Mouse (Mus musculus): ENCODE results near the gene Tapbp.

Gene Tapbp

DNA sequence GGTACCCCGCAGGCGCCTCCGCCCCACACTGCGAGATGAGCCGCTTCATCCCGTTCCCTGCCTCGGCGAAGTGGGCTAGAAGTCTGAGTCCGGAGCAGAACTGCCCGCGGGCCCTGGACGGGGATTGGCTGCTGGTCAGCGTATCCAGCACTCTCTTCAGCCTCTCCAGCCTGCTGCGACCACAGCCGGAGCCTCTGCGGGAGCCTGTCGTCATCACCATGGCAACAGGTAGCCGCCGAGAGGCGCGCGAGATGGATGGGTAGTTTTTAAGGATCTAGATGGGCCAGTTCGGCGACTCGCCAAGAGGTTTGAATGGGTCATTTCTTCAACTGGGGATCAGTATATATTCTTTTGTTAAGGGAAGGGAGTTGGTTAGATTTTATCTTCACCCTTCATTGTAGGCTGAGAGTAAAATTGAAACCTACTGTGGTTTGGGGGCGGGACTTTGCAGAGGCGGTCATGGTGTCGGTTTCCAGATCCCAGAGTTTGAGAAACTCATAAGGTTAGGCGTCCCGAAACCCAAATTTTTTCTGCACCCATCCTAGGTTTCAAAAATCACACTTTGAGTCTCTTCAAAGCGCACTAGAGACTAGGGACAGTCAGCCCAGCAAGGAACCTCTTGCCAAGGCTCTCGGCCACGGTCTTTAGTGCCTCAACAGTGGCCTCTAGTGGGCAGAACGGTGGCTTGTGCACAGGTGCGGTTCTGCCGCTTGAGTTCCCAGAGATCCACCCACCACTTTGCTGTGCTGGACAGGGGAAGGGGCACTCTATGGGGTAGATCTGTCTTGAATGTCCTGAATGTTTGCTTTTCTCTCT is 4.8 kb downstream of the Tapbp start:
- peak; percentile 80 for DNase-seq (ENCODE audit: low spot score)

DNA sequence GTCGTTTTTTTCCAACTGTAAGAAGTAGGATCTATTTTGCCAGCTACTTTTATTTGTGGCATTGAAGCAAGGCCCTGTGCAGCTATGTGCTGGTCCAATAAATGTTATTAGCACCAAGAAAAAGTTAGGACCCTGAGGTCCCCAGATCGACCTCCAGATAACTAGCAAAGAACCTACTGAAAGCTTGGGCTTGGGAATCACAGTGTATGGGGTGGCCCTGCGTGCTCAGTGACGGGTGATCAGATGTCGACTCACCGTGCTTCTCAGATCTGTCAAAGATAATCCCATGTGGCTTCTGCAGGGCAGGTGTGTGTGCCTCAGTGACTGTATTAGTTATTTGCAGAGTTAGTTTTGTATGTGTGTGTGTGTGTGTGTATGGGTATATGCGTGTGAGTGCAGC is 5.7 kb downstream of the Tapbp start:
- DNase-seq (ENCODE audit: low spot score): no peak

DNA sequence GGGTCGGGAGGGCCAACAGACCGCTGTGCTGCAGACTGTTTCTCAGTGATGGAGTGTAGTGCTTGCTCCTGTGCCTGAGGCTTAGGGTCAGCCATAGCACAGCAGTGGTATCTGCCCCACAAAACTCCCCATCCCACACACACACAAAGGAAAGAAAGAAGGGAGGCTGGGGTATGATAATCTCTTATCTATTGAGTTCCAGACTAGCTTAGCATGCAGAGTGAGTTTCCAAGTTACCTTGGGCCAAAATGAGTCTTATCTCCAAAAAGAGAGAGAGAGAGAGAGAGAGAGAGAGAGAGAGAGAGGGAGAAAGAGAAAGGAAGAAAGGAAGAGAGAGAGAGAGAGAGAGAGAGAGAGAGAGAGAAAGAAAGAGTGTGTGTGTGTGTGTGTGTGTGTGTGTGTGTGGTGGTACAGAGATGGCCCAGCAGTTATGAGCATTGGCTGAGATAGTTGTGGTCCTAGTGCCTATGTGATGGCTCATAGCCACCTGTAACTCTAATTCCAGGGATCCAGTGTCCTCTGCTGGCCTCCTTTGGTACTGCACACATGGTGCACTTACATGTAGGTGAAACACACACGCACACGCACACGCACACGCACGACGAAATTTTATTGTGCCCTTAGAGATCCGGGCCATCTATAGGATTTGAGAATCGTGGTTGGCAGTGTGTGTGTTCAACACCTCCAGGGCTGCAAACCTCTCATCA is 9.0 kb downstream of the Tapbp start:
- no peak for DNase-seq (ENCODE audit: low spot score)

DNA sequence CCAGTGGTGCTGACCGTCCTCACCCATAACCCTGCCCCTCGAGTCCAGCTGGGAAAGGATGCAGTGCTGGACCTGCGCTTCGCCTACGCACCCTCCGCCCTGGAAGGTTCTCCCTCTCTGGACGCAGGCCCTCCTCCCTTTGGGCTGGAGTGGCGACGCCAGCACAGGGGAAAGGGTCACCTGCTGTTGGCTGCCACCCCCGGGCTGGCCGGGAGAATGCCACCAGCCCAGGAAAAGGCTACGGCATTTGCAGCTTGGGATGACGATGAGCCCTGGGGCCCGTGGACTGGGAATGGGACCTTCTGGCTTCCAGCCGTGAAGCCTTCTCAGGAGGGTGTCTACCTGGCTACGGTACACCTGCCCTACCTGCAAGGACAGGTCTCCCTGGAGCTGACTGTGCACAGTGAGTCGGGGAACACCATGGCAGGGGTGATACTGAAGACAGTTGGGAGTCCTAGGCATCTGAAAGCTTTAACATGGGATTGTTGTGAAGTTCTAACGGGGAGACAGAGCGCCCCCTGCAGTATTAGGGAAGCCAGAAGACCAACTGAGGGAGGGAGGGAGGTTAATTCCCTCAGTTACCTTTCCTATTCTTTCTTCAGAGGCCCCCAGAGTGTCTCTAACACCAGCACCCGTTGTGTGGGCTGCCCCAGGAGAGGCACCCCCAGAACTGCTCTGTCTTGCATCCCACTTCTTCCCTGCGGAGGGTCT is 9.9 kb downstream of the Tapbp start:
- DNase-seq (ENCODE audit: low spot score): no peak

DNA sequence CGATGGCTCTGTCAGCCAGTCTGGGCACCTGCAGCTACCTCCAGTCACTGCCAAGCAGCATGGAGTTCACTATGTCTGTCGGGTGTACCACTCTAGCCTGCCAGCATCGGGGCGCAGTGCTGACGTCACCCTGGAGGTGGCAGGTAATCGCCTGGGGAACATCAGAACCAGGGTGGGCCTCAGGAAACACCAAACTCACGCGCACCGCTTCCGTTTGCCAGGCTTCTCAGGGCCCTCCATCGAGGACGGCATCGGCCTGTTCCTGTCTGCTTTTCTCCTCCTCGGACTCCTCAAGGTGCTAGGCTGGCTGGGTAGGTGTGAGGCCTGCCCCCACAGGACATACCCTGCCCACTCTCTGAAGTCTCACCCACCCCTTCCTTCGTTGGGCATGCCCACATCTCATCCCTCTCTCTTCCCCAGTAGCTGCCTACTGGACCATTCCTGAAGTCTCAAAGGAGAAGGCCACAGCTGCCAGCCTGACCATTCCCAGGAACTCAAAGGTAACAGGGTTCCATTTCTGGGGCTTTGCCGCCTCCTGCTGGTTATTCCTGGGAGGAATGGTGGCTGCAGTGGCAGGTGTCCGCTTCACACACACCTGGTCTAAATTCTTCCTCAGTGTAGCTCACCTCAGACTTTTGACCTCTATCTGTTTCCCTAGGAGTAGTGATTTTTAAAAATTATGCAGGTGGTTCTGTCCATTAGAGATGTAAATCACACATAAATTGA is 10.7 kb downstream of the Tapbp start:
- no peak for DNase-seq (ENCODE audit: low spot score)

DNA sequence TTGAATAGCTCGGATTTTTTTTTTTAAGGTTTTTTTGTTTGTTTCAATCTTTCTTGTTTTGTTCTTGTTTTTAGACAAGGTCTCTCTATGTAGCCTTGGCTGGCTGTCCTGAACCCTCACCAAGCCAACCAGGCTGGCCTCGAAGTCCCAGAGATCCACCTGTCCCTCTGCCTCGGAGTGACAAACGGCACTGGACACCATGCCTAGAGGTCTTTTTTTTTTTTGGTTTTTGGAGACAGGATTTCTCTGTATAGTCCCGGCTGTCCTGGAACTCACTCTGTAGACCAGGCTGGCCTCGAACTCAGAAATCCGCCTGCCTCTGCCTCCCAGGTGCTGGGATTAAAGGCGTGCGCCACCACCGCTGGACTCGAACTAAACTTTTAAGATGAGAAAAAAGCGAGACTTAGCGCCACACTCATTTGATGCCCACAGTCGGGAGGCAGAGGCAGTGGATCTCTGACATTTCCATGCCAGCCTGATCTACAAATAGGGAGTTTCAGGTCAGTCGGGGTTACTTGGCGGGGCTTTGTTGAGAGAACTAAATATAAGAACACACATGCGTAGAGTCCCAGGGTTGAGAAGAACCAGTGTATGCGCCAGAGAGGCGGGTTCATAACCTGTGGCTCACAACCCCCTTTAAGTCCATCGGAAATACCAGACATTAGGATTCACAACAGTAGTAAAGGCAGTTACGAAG is 12.7 kb downstream of the Tapbp start:
- DNase-seq (ENCODE audit: low spot score): no peak

DNA sequence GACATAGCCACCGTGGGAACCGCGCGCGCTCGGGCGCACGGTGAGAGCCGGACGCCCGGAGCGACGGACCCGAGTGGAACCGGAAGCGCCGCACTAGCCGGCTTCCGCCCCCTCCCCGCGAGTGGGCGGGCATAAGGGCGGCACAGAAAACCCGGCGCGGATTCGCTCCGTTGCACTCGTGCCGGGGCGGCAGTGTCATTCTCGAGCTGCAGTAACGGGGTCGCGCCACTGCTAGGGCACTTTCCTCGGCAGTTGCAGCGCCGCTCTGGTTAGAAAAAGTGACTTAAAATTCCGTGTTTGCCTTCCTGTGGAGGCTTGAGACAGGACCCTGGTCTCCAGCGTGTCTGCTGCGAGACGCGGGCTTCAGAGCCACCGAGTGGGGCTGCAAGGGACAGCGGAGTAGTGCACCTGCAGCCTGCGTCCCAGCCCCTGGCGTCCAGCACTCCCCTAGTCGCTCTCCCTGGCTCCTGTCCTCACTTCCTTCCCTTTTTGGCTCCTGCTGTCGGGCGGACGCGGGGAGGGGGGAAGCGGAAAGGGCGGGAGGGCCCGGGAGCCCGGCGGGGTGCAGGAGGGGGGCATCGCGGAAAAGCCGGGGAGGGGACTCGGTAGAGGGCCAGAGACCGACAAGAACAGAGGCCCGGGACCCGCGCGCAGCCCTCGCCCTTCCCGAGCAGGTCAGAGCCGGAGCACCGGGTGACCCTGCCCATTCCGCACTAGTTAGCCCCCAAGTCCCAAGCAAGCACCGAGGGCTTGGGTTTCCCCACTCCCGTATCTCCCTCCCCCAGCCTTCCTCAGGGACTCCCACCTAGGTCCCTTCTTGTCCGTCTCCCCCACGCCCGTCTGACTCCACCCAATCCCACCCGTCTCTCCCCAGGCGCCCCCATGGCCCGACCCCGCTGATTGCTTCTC is 13.9 kb downstream of the Tapbp start, which contains the start of gene Rgl2:
TSS of gene Rgl2 (plus strand) at position 173 of the 909 bp plus-strand sequence.
- DNase-seq (ENCODE audit: low spot score): peak; percentile 94

DNA sequence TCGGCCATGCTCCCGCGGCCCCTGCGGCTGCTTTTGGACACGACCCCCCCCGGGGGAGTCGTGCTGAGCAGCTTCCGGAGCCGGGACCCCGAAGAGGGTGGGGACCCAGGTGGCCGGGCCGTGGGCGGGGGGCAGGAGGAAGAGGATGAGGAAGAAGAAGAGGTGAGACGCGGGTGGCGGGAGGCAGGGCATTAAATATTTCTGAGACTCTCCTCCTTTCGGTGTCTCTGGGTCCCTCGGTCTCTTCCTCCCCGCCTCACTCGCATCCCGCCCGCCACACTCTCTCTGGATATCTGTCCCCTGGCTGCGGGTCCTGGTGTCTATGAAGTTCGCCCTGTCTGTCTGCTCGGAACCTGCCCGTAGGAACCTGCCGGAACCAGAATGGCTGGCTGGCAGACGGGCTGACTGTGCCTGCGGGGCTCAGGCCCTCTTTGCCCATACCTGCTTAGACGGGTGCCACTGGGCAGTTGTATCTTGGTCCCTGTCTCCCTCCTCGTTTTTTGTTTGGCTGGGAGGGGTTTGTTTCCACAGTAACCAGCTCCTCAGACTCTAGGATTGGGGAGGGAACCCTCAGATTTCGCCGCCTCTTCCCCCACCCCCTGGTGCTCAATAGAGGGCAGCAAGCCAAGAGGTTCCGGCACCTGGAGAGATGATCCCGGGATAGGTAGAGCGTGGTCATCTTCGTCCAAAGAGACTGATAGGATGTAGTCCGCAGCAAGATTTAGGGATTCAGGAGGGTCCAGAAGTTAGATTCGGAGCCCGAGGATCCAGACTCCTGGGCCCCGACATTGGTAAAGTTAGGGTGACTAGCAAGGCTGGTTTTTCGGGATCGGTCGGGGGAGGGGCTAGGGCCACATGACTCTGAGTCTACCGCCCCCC is 14.8 kb downstream of the Tapbp start:
- peak; percentile 62 for DNase-seq (ENCODE audit: low spot score)

DNA sequence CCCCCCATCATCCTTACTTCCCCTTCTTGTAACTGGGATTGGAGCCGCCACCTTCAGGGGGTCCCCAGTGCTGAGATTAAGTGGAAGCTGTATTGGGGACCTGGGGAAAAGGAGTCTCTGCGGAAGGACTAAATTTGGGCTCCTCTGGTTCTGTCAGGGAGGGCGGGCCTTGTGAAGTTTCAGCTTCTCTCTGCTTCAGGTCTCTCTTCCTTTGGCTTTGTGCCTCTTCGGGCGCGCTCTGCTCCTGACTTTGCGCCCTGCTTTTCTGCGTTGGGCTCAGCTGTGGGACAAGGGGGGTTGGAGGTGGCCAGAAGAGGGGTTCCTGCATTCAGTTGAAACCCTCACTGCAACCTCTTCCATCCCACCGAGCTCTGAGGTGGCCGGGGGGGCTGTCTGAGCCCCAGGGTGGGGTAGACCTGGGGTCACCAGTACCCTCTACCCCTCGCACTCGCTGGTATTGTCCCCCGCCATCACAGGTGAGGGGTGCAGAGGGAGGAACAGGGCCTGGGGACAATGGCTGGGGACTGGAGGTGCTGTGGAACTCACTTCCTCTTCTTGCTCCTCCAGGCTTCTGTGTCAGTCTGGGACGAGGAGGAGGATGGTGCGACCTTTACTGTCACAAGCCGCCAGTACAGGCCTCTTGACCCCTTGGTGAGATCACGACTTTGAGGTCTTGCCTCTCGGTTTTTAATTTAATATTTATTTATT is 15.6 kb downstream of the Tapbp start:
- no peak for DNase-seq (ENCODE audit: low spot score)

DNA sequence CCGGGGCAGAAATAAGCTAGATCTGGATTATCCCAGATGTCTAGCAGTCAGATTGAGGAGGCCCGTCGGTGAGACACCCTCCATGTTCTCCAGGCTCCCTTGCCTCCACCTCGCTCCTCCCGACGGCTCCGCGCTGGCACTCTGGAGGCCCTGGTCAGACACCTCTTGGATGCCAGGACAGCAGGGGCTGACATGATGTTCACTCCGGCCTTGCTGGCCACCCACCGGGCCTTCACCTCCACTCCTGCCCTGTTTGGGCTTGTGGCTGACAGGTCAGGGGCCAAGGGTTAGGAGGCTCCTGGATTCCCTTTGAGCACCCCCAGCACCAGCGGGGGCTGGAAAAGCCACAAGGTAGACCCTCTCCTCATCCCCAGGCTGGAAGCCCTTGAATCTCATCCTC is 16.2 kb downstream of the Tapbp start:
- DNase-seq (ENCODE audit: low spot score): no peak

DNA sequence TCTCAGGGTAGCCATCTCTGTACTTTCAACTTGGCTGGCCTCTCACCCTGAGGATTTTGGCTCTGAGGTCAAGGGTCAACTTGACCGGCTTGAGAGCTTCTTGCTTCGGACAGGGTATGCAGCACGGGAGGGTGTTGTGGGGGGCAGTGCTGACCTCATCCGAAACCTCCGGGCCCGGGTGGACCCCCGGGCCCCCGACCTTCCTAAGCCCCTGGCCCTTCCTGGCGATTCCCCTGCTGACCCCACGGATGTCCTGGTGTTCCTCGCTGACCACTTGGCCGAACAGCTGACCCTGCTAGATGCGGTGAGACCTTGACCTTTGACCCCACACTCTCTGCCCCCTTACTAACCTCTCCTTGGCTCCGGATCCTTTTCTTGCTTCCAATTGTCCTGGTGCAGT is 16.7 kb downstream of the Tapbp start:
- no peak for DNase-seq (ENCODE audit: low spot score)

DNA sequence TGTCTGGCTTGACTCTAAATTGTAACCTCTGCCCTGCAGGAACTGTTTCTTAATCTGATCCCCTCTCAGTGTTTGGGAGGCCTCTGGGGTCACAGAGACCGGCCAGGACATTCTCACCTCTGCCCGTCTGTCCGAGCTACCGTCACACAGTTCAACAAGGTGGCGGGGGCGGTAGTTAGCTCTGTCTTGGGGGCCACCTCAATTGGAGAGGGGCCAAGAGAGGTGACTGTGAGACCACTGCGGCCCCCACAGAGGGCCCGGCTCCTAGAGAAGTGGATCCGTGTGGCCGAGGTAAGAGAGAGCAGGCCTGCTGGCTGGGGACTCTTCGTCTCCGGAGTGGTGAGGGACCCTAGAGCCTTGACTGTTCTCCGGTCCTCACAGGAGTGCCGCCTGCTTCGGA is 17.3 kb downstream of the Tapbp start:
- no peak for DNase-seq (ENCODE audit: low spot score)

DNA sequence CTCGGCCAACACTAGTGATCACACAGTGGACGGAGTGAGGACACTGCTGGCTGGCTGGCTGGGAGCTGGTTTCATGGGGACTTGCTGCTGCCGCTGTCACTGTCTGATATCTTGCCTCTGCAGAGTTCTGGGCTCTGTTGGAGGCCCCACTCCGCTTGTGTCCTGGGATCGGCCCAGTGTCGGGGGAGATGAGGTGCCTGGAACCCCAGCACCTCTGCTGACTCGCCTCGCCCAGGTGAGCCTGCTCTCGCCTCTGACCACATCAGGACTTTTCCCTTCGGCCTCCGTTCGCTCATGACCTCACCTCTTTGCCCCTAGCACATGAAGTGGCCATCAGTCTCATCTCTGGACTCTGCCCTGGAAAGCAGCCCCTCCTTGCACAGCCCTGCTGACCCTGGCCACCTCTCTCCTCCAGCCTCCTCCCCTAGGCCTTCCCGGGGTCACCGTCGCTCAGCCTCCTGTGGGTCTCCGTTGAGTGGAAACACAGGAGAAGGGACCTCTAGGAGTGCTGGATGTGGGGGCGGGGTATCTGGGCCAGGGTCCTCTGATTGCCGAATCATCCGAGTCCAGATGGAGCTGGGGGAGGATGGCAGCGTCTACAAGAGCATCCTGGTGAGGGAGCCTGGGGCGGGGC is 19.8 kb downstream of the Tapbp start:
- DNase-seq (ENCODE audit: low spot score): no peak

DNA sequence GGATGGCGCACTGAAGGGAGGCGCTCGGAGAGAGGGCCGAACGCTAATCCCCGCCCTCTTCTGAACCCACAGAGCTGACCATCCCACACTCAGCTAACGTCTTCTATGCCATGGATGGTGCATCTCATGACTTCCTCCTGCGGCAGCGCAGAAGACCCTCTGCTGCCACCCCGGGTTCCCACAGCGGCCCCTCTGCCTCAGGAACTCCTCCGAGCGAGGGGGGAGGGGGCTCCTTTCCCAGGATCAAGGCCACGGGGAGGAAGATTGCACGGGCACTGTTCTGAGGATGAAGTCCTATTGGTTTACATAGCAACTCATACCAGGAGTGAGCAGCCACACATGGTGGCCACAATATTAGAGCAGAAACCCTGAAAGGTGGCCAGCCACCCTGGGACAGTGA is 21.3 kb downstream of the Tapbp start:
- no peak for DNase-seq (ENCODE audit: low spot score)

DNA sequence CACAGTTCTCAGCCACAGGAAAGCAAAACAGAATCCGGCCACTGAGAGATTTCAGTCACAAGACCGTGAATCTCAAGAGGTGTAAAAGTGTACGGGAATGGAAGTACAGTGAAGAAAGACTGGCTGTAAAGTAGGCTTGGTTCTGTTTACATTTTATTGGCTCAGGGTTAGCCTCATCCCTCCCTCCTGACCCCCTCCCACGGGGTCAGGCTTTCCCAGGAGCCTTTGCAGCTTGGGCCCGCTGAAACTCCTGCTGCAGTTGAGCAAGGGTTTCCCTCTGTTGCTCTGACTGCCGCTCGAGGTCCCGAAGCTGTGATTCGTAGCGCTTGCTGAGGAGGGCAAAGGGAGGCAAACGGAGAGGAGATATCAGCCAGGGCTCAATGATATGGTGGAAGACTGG is 23.1 kb downstream of the Tapbp start:
- DNase-seq (ENCODE audit: low spot score): no peak

DNA sequence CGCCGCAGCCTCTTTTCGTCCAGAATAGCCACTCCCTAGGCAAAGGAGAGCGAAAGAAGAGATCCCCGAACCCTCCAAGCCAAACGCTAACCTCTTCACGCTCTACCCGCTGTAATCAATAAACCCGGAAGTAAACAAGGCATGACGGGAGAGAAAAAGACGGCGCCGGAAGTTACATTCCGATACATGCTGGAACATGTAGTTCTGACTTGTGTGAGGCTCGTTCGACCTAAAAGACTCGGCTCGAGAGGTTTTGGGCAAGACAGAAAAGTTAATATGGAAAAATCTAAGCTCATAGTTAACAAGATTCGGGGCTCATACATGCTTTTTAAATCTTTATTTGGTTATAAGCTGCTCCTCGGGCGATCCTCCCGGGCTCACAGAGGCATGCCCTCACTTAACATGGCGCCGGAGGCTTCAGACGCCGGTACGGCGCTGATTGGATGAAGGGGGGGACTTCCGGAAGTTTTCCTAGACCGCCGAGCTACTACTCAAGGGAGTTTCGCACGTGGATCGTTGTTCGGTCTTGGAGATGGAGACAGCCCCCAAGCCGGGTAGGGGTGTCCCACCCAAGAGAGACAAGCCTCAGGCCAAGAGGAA is 24.6 kb downstream of the Tapbp start, which contains the start of the genes Pfdn6 and Wdr46:
TSS of gene Pfdn6 (minus strand) at position 138 of the 600 bp plus-strand sequence.
TSS of gene Wdr46 (plus strand) at position 455 of the 600 bp plus-strand sequence.
- DNase-seq (ENCODE audit: low spot score): peak; percentile 86

DNA sequence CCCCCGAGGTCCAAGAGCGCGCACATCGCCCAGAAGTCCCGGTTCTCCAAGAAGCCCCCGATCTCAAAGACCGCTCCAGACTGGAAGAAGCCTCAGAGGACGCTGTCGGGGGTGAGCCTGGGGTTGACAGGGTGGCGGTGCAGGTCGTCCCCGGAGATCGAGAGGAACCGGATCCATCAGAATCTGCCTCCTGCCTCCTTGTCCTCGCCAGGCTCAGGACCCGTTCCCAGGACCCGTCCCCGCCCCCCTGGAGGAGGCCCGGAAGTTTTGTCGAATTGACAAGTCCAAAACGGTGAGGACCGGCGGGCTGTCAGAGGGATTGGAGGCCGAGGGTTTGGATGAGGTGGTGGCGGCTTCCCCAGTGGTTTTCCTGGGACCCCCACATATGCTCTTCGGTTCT is 25.3 kb downstream of the Tapbp start:
- no peak for DNase-seq (ENCODE audit: low spot score)

DNA sequence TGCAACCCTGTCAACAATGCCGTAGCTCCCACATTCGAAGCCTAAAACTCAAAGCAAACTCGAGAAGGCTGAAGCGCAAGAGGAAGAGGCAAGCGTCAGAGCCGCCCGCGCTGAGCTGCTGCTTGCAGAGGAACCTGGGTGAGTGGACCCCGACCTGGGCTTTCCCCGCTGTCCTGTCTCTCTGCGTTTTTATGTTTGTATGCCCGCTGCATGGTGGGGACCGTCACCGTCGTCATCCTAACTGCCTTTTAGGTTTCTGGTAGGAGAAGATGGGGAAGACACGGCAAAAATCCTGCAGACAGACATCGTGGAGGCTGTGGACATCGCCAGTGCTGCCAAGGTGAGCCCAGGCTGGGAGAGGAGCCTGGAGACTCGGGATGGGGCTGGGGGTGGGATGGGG is 25.7 kb downstream of the Tapbp start:
- DNase-seq (ENCODE audit: low spot score): no peak

Data from urinary bladder, postnatal 25 days (tissue).